Mouse (Mus musculus) forebrain, postnatal 0 days (tissue): ENCODE data around the gene Cfap43. TPM values are rescaled to one million over a fixed set of nuclear protein-coding genes. Genes with fewer than 3 reads are reported as not detected.

Experiments used
- ATAC-seq: fragments of 200-750 bp; cut with Nextera tagmentation; 2 replicates; pipeline ENCODE4 v1.8.0; 2017; ENCODE audit warnings: mild to moderate bottlenecking, moderate library complexity
- DNase-seq: peaks from one replicate; pipeline ENCODE4 v3.0.0-alpha.2; 2015
- H3K27ac ChIP-seq: fragments of 300-500 bp; sonication (generic); 2 replicates; pipeline ENCODE4 v1.5.1; 2014; ENCODE audit warnings: low read depth, mild to moderate bottlenecking, antibody characterized with exemption, low read length, moderate library complexity, mixed read lengths
- H3K27me3 ChIP-seq: fragments of 300-500 bp; sonication (generic); 2 replicates; pipeline ENCODE4 v1.6.1; 2014; ENCODE audit warnings: mild to moderate bottlenecking, low read length, mixed read lengths; ENCODE audit not compliant: insufficient read depth
- H3K36me3 ChIP-seq: fragments of 300-500 bp; sonication (generic); 2 replicates; pipeline ENCODE4 v1.6.1; 2014; ENCODE audit warnings: mild to moderate bottlenecking, moderate library complexity; ENCODE audit not compliant: insufficient read depth
- H3K4me1 ChIP-seq: fragments of 300-500 bp; sonication (generic); 2 replicates; pipeline ENCODE4 v1.6.1; 2014; ENCODE audit warnings: antibody characterized with exemption; ENCODE audit not compliant: insufficient read depth
- H3K4me2 ChIP-seq: fragments of 300-500 bp; sonication (generic); 2 replicates; pipeline ENCODE4 v1.6.1; 2014; ENCODE audit warnings: low read depth, mild to moderate bottlenecking, moderate library complexity
- H3K4me3 ChIP-seq: fragments of 300-500 bp; sonication (generic); 2 replicates; pipeline ENCODE4 v1.5.1; 2014; ENCODE audit warnings: low read depth, low read length, mixed read lengths
- H3K9ac ChIP-seq: fragments of 300-500 bp; sonication (generic); 2 replicates; pipeline ENCODE4 v1.6.1; 2014; ENCODE audit warnings: mild to moderate bottlenecking
- H3K9me3 ChIP-seq: fragments of 300-500 bp; sonication (generic); 2 replicates; pipeline ENCODE4 v1.6.1; 2016; ENCODE audit warnings: low read length
- CTCF ChIP-seq: sonication (generic); IDR thresholded peaks from 2 replicates; pipeline ENCODE4 v1.5.1; 2016; ENCODE audit warnings: antibody characterized with exemption, control low read depth, low read depth
- WGBS: fragments of 180-500 bp; shearing (Covaris S2); extraction: QIAGEN DNeasy Blood & Tissue Kit; methylation state at CpG from one replicate; pipeline ENCODE4 v1.1.7; 2014; 5-methylcytosine and 5-hydroxymethylcytosine counted together
- polyA plus RNA-seq: library from polyadenylated mRNA; unstranded; fragments of >200 nt; fragmentation: Nextera tagmentation; extraction: Ambion mirVana; gene quantifications from 2 replicates; pipeline ENCODE4 v1.2.1, GENCODE M21; 2015
- total RNA-seq: library from RNA; depleted of rRNA; stranded (reverse); fragments of >200 nt; gene quantifications from 2 replicates; pipeline ENCODE4 v1.2.3, GENCODE M21; 2014

The Cfap43 gene
- total and polyA plus RNA-seq, 2 experiments from 2014 or later = 1.8 to 2.3 TPM

DNA sequence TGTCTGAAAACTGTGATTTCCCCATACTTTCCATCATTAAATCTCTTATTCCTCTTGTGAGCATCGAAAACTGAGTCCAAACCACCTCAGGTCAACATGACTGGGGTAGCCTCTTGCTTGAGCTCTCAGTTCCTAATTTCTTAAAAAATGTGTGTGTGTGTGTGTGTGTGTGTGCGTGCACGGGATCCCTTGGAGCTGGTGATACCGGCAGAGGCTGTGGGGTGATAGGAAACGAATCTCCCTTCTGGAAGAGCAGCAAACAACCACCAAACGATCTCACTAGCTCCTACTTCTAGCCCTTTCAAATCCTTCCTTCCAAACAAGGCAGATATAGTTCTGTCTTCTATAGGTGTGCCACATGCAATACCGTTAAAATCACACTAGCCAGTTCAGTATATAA lies 54.4 kb downstream of the Cfap43 start:
- H3K27ac ChIP-seq = peak overlapping the region; percentile 93
- H3K36me3 ChIP-seq = peaks cover 12% of the 10 kb centered on the region
- H3K27me3 ChIP-seq = no peaks in the 10 kb centered on the region; the same call in 1 of the 2 replicates
- TF ChIP-seq CTCF = no peak
- ATAC-seq (no peak), DNase-seq (no peak)
- H3K4me1 ChIP-seq = 0 out of 2 replicates have a peak, but pooled peaks cover 5% of the 10 kb centered on the region
- H3K4me3 ChIP-seq = peak overlapping the region; percentile 60
- H3K9me3 ChIP-seq = no peaks in the 10 kb centered on the region
- H3K9ac ChIP-seq = peak overlapping the region; percentile 88; the same call in 1 of the 2 replicates
- H3K4me2 ChIP-seq = peak overlapping the region; percentile 89
- 83% methylated on average over 7 of the region's 7 CpGs for WGBS

GRCm38 (mm10) chr19:47864051-47864450 lies 55.0 kb downstream of the Cfap43 start:
- ATAC-seq (no peak), DNase-seq (no peak)
- no peaks in the 10 kb centered on the region for H3K9me3 ChIP-seq
- no peak overlapping the region for H3K4me2 ChIP-seq
- H3K36me3 ChIP-seq = peaks cover 15% of the 10 kb centered on the region
- no peak overlapping the region for H3K9ac ChIP-seq
- no peak for TF ChIP-seq CTCF
- no peak overlapping the region for H3K27ac ChIP-seq
- no peak overlapping the region for H3K4me3 ChIP-seq
- 0 out of 2 replicates have a peak, but pooled peaks cover 5% of the 10 kb centered on the region for H3K4me1 ChIP-seq
- 97% methylated on average over 9 of the region's 9 CpGs for WGBS
- H3K27me3 ChIP-seq = no peaks in the 10 kb centered on the region

- Histone ChIP-seq H3K4me1 (0 out of 2 replicates have a peak, but pooled peaks cover 5% of the 10 kb centered on the region), H3K9ac (no peak overlapping the region), H3K4me2 (no peak overlapping the region), H3K36me3 (peaks cover 24% of the 10 kb centered on the region), H3K27me3 (no peaks in the 10 kb centered on the region), H3K4me3 (no peak overlapping the region), H3K9me3 (no peaks in the 10 kb centered on the region), H3K27ac (no peak overlapping the region)
- WGBS = 96% methylated on average over 3 of the region's 3 CpGs
- ATAC-seq = no peak
- DNase-seq = no peak
- TF ChIP-seq CTCF = no peak
These were observed 56.5 kb downstream of the Cfap43 start for GRCm38 (mm10) chr19:47862581-47862980.

GRCm38 (mm10) chr19:47859180-47859579 lies 59.9 kb downstream of the Cfap43 start:
- WGBS = 91% methylated on average over 8 of the region's 8 CpGs
- Histone ChIP-seq H3K4me1 (no peaks in the 10 kb centered on the region), H3K4me3 (no peak overlapping the region), H3K9ac (no peak overlapping the region), H3K36me3 (peaks cover 24% of the 10 kb centered on the region), H3K27ac (no peak overlapping the region), H3K9me3 (no peaks in the 10 kb centered on the region), H3K27me3 (no peaks in the 10 kb centered on the region), H3K4me2 (no peak overlapping the region)
- DNase-seq (no peak), ATAC-seq (no peak)
- TF ChIP-seq CTCF = no peak

- Histone ChIP-seq H3K4me1 (0 out of 2 replicates have a peak, but pooled peaks cover 3% of the 10 kb centered on the region), H3K9me3 (no peaks in the 10 kb centered on the region), H3K4me2 (no peak overlapping the region), H3K27me3 (no peaks in the 10 kb centered on the region), H3K9ac (no peak overlapping the region), H3K36me3 (peaks cover 24% of the 10 kb centered on the region), H3K4me3 (no peak overlapping the region), H3K27ac (no peak overlapping the region)
- TF ChIP-seq CTCF = no peak
- no peak for DNase-seq
- 78% methylated on average over 18 of the region's 18 CpGs for WGBS
- no peak for ATAC-seq
These were observed 60.8 kb downstream of the Cfap43 start for GRCm38 (mm10) chr19:47857957-47858942.

DNA sequence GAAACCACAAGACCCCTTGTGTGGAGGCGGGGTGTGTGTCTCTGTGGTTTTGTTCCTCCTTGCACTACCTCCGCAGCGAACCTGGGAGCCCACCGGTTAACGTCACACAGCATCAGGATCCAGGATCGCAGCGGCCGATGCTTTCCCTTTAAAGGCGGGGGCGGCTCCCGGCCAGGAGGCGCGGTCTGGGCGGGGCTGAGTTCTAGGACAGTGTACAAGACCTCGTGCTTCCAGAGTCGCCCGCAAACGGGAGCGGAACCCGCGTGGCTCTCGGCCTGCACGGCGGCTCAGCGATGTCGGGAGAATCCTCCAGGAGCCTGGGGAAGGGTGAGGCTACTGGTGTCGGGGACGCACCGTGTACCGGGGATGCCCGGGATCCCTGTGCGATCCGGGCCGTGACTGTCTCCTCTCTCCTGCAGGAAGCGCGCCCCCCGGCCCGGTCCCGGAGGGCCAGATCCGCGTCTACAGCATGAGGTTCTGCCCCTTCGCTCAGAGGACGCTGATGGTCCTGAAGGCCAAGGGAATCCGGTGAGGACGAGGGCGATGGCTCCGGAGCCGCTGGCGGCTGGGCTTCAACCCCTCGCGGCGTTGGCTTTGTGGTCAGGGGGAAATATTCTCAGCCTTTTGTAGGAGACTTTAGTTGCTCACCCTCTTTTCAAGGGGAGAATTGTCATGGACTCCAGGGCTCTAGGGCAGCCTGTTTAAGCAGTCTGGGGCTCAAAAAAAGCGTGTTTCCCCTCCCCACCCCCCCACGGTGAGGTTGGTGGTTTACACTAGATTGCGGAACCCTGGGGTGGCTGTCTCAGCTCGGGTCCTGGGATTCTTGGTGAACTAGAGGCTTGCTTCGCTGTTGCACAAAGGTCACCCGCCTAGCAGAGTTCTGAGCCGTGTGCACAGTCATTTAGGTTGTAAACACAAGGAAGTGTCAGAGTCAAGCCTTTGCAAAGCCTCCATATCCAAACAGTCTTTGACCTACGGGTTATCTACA lies 64.0 kb downstream of the Cfap43 start, which contains the start of gene Gsto1:
TSS of gene Gsto1 (plus strand) at position 175 of the 988 bp plus-strand sequence.
- Histone ChIP-seq H3K4me1 (0 out of 2 replicates have a peak, but pooled peaks cover 3% of the 10 kb centered on the region), H3K9me3 (no peaks in the 10 kb centered on the region), H3K4me2 (peak within 1 kb of the TSS; percentile 87), H3K9ac (peak within 1 kb of the TSS; percentile 77), H3K36me3 (peaks cover 13% of the 10 kb centered on the region; the same call in 1 of the 2 replicates), H3K27me3 (no peaks in the 10 kb centered on the region), H3K27ac (peak within 1 kb of the TSS; percentile 66), H3K4me3 (peak within 1 kb of the TSS; percentile 76)
- DNase-seq (peak; percentile 88), ATAC-seq (peak; percentile 96)
- no peak for TF ChIP-seq CTCF
- under 1% methylated on average over 59 of the region's 60 CpGs for WGBS
